Mouse (Mus musculus): ENCODE data around the gene Baiap2.

DNA sequence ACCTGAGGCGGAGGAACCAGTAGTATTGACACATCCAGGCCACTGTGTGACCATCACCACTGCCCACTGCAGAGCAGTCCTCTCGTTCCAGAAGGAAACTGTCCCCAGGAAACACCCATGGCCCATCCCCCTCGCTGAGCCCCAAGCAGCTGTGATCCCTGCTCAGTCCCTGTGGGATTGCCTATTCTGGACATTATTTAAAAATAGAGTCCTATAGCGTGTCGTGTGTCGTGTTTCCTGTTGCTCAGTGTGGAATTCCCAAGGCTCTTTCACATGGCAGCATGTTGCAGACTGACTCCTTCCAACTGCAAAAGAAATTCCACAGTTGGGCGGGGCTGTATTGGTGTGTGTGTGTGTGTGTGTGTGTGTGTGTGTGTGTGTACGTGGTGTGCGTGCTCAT, 109.7 kb downstream of the Baiap2 start:
- TF ChIP-seq CTCF (IDR thresholded peaks at IDR 0.05; ENCODE audit: borderline replicate concordance, insufficient read depth, low read length) = no peak
- TF ChIP-seq POLR2A (IDR thresholded peaks at IDR 0.05; ENCODE audit: low read depth, low read length) = no peak
